Mouse (Mus musculus): Measurements from ENCODE around the gene Higd1c. TPM values are rescaled to one million over a fixed set of nuclear protein-coding genes. Genes with fewer than 3 reads are reported as not detected.
"Not testable (repeated sequence)": the region's sequence is repeated elsewhere in the genome, so short reads cannot be mapped to it uniquely, and the experiment has no call there.

Higd1c gene
- total RNA-seq (2015): not detected in 2 replicates
- total RNA-seq (2017): not detected in 2 replicates

DNA sequence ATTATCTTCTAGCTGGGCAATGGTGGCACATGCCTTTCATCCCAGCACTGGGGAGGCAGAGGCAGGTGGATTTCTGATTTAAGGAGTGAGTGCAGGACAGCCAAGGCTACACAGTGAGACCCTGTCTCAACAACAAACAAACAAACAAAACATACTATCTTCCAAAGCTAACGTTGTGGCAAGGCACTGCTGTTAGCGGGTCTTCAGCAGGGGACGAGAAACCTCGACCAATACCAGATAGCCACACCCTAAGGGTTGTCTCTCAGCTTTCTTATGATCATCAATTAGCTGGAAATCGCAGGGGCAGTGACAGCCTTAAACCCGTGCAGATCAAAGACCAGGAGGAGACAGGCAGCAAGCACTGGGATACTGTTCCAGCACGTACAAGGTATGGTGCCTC lies at the start of gene Higd1c:
TSS of gene Higd1c (plus strand) at position 301 of the 400 bp plus-strand sequence.
- ATAC-seq (replicated peaks; ENCODE audit: poor library complexity): no peak

DNA sequence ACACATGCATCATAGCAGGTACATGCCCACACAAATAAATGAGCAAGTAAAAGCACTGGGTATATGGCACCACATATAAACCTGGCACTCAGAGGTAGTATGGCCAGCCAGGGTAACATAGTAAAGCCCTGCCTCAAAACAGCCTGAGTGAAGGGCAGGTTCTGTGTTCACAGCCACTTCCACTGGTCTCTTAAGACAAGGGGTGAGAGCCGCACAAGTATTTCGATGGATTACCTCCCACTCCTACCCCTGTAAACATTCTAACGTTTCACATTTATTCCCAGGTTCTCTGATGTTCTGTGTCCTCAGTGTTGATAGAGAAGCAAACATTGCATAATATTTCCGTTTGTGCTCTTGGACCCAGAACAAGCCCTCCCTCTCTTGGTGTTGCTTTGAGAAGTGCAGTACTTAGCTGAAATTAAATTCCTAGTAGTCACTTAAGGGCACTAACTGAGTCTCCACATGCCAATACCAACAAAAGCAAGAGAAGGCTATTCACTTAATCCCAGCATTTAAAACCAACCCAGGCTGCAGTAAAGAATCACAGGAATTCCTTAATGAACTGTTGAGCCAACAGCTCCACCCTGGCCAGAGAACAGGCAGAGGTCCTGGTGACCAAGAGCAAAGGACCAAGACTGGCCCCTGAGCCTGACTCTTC lies 46.2 kb upstream of the Higd1c start:
- ATAC-seq (replicated peaks; ENCODE audit: poor library complexity): not testable (repeated sequence)

DNA sequence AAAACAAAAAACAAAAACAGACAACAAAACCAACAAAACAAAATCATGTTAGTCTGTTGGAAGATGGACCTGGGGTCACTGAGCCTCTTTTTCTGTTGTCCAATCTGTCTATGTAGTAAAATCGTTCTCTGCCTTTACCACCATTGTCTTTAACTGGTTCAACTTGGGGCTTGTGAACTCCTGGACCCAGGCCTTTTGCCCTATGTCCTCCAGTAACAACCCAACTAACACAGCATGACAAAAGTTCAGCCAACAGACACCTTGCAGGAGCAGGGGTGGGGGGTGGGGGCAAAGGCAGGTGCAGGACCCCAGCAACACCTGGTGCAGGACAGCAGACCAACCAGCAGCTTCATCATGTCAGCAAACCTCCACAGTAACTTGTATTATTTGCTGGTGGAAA lies 44.5 kb upstream of the Higd1c start:
- no peak for ATAC-seq (replicated peaks; ENCODE audit: poor library complexity)

DNA sequence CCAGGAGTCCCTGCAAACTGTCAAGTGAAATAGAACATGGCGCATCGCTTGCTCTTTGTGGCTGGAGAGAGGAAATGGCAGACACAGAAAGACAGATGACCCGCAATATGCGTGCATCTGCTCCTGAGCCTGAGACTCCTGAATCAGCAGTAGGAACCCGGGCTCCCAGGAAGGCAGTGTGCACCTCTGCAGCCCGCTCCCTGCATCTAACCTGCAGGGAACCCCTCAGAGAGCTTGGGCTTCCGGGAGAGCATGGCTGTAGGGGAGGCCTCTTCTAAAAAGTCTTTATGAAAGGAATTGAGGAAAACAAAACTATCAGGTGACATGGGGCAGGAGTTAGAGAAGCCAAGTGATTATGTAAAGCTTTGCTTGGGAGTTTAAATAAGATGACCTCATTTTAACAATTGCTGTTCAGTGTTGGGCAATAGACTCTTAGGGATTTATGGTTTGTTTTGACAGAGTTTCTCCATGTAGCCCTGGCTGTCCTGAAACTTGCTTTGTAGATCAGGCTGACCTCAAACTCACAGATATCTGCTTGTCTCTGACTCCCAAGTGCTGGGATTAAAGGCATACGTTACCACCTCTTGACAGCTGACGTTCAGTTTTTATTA lies 43.9 kb upstream of the Higd1c start:
- no peak for ATAC-seq (replicated peaks; ENCODE audit: poor library complexity)

DNA sequence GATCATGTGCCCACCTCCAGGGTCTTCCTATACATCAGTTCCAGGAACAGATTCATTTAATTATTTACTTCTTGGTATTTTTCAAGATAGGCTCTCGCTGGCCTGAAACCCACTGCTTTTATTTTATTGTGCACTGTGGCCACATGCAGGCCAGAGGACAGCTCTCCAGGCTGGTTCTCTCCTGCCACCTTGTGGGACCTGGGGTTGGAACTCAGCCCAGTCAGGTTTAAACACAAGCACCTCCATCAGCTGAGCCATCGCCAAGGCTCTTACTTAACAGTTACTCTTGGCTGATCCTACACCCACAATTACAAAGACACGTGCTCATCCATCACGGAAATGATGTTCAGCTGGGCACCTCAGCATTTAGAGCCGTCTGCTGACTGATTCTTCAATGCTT lies 43.2 kb upstream of the Higd1c start:
- ATAC-seq (replicated peaks; ENCODE audit: poor library complexity): peak; percentile 38; the same call in 1 of the 2 replicates

DNA sequence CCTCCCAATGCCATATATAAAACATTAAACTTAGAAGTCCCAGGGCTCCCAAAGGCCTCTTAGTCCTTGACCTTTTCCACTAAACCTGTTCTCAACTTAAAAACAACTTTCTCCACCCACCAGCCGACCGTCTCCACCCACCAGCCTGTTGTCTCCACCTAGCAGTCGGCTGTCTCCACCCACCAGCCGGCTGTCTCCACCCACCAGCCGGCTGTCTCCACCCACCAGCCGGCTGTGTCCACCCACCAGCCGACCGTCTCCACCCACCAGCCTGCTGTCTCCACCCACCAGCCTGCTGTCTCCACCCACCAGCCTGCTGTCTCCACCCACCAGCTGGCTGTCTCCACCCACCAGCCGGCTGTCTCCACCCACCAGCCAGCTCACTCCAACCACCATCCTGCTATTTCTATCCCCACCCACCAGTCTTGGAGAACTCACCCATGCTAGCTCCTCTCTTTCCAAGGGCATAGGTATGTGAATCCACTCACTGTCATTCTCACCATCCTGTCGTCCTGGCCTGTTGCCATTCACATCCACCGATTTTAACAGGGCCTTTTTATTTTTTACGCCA lies 40.2 kb upstream of the Higd1c start:
- peak; percentile 97 for ATAC-seq (replicated peaks; ENCODE audit: poor library complexity)

DNA sequence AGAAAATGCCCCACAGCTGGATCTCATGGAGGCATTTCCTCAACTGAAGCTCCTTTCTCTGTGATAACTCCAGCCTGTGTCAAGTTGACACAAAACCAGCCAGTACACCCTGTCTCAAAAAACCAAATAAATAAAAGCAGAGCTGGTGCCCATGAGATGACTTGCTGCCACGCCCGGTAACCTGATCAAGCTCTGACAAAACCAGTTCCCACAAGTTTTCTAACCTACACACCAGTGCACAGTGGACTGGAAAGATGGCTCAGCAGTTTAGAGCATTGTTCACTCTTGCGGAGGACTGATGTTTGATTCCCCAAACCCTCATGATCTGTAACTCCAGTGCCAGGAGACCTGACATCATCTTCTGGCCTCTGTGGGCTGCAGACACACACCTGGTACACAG lies 39.1 kb upstream of the Higd1c start:
- no peak for ATAC-seq (replicated peaks; ENCODE audit: poor library complexity)

DNA sequence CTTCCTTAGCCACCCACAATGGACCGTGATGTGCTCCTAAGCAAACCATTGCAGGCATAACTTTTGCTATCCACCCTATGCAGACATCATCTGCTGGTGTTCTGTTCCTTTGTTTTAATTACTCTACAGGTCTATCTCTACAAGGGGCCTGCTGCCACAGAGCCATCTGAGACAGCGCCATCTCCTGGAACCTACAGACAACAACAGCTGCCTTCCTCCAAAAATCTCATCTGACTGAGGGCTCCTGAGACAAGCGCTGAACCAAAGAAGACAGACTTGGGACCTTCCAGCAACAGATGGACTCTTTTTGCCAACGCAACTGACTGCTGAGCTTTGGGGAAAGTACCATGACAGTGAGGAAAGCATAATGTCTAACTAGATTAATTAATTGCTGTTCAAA lies 36.3 kb upstream of the Higd1c start:
- ATAC-seq (replicated peaks; ENCODE audit: poor library complexity): not testable (repeated sequence)

DNA sequence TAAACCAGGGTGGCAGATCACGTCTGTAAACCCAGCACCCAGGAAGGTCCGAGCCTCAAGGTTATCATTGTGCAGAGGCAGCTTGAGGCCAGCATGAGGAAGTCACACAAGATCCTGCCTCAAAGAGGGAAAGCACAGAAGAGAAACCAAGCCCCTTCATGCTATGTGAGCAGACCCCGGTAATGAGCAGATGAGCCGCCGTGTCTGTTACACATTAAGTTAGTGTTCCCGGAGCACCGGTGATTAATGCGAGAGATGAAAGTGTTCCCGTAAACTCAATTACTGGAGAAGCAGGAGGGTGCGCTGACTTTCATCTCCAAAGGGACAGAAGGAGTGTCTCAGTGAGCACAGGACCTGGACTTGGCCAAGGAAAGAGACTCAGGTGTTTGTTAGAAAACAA lies 35.0 kb upstream of the Higd1c start:
- ATAC-seq (replicated peaks; ENCODE audit: poor library complexity): not testable (repeated sequence)

DNA sequence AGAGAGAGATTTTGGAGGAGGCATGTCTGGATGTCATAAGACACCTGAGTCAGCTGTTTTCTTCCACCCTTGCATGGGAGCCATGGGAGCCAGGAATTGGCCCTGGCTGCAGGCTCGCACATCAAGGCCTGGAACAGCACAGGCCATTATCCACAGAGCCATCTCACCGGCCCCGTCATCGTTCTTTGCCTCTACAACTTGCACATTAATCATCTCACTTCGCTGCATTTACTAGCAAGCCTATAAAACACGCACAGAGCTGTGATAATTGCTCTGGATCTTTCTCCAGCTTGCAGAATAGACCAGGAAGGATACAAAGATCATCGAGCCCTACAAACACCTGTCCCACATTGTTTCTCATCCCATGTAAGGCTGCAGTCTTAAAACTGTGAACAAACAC lies 33.6 kb upstream of the Higd1c start:
- ATAC-seq (replicated peaks; ENCODE audit: poor library complexity): no peak

DNA sequence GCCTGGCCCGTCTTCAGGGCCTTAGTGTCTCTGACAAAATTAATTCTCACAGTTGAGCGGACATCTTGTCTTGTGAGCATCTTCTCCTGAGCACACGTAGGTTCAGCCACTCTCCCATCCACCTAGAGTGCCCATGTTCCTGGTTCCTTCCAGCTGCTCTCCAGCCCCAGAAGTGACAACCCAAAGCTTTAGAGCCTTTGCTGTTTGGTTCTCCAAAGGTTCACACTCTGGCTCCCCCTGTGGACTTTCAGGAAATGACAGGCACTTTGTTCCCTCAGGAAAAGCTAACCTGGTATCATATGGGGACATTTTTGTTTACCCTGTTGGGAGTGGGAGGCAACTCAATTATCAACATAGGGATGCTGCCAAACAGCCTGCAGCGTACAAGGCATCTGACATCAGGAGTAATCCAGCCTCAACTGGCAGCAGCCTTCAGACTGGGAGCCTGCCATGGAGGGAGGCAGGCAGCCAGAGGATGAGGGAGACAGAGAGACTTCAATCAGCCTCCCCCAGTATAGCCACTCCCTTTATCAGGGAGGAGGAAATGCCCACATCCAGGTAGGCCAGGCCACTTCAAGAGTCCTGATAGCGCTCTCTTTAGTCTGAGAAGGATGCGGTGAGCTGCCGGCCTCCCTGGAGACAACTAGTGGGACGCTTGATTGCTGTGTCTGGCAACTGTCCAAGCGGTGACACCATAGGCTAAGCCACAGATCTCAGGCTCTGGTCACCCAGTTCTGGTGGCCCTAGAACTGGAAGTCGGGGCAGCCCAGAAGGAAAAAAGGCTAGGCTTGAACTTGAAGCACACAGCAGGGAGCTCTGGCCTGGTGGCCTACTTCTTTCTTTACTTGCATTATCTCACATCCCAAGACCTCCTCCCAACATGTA lies 32.0 kb upstream of the Higd1c start:
- ATAC-seq (replicated peaks; ENCODE audit: poor library complexity): peak; percentile 88

DNA sequence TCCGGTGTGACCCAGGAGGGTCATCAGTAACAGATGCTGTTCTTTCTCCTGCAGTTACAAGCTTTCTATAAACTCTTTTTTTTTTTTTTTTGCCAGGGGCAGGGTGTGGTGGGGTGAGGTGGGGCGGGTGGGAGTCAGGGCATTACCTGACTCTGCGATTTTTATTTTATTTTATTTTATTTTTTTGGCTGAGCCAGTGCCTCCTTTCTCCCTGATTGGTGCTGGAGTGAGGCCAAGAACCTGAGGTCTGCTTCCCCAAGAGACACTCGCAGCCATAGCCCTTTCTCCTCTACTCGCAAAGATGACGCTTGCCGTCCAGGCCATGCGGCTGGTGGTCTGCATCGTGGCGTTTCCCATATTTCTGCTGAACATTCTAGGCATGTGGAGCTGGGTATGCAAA lies 29.7 kb upstream of the Higd1c start, which contains the start of gene Mettl7a3:
TSS of gene Mettl7a3 (plus strand) at position 301 of the 400 bp plus-strand sequence.
- no peak for ATAC-seq (replicated peaks; ENCODE audit: poor library complexity)

DNA sequence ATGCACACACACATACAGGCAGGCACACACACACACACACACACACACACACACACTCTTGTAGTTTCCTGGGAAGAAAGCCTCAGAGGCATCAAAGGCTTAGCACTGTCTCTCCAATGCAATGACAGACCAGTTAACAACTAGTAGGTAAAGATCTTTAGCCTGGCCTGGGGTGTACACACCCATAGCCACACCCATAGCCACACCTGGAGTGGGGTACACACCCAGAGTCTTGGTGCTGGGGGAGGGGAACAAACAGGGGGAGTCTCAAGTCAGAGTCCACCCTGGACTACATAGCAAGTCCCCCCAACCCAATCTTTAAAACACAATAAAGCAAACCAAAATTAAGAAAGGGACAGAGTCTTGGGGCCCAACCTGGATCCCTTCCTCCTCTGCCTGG lies 27.0 kb upstream of the Higd1c start:
- not testable (repeated sequence) for ATAC-seq (replicated peaks; ENCODE audit: poor library complexity)

DNA sequence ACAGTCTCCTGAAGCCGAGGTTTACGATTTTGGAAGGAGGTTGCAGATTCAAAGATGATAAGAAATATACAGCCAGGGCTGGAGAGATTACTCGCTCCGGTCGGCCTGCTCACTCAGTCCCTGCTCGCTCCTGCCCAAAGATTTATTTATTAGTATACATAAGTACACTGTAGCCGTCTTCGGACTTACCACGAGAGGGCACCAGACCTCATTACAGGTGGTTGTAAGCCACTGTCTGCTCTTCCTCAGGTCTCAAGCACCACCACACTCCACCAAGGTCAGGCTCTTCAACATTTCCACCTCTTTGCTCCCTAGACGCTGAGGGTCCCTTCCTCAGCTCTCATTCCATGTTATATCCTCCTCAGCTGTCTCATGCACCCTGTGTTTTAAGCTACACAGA lies 26.5 kb upstream of the Higd1c start:
- peak; percentile 91 for ATAC-seq (replicated peaks; ENCODE audit: poor library complexity)

DNA sequence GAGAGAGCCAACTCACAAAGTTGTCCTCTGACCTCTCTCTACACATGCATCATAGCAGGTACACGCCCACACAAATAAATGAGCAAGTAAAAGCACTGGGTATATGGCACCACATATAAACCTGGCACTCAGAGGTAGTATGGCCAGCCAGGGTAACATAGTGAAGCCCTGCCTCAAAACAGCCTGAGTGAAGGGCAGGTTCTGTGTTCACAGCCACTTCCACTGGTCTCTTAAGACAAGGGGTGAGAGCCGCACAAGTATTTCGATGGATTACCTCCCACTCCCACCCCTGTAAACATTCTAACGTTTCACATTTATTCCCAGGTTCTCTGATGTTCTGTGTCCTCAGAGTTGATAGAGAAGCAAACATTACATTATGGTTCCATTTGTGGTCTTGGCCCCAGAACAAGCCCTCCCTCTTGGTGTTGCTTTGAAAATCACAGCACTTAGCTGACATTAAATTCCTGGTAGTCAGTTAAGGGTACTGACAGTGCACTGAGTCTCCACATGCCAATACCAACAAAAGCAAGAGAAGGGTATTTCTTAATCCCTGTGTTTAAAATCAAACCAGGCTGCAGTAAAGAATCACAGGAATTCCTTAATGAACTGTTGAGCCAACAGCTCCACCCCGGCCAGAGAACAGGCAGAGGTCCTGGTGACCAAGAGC lies 22.9 kb upstream of the Higd1c start:
- ATAC-seq (replicated peaks; ENCODE audit: poor library complexity): not testable (repeated sequence)

DNA sequence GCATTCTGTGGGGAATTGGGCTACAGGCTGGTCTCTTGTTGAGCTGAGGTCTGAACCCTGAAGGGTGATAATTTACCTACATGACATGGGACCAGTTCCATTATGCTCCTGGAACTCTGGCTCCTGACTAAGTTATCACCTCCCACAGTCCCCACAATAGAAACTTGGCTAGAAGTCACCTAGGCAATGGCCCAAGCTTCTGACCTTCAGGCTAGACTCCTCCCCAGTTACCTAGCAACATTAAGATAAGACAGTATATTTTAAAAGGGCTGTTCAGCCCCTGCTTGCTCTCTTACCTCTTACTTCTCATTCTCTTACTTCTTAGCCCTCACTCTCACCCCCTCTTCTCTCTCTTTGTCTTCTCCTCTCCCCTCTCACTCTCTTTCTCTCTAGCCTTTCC lies 18.9 kb upstream of the Higd1c start:
- ATAC-seq (replicated peaks; ENCODE audit: poor library complexity): no peak

DNA sequence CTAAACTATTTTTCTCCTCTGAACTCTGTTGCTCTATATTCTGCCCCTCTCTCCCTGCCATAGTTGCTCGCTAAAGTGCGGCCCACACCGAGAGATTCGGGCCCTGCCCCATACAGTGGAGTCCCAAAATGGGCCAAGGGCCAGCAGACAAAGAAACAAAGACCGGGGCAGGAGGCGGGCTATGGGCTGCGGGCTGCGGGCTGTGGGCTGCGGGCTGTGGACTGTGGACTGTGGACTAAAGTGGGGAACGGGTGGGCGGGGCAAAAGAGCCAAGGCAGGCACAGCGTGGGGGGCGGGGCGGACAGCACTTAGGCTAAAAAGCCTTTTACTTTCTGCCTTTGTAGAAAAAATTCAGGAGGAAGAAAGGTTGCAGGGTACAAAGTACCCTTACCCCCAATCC lies 17.6 kb upstream of the Higd1c start:
- no peak for ATAC-seq (replicated peaks; ENCODE audit: poor library complexity)

DNA sequence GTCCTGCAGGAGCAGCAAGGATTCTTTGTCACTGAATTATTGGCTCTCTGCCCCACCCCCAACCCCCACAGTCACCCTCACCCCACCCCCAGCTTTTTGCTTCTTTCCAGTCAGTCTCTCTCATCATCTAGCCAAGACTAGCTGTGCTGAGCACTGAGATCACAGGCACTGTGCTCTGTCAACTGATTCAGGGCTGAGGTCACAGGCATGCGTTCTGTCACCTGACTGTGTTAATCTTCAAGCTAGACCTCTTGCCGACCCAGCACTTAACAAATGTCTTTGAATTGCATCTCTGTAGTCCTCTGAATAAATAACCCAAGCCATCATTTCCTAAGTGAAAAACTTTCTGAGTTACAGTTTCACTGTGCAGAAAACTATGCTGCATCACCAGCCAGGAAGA lies 14.8 kb upstream of the Higd1c start:
- ATAC-seq (replicated peaks; ENCODE audit: poor library complexity): no peak

DNA sequence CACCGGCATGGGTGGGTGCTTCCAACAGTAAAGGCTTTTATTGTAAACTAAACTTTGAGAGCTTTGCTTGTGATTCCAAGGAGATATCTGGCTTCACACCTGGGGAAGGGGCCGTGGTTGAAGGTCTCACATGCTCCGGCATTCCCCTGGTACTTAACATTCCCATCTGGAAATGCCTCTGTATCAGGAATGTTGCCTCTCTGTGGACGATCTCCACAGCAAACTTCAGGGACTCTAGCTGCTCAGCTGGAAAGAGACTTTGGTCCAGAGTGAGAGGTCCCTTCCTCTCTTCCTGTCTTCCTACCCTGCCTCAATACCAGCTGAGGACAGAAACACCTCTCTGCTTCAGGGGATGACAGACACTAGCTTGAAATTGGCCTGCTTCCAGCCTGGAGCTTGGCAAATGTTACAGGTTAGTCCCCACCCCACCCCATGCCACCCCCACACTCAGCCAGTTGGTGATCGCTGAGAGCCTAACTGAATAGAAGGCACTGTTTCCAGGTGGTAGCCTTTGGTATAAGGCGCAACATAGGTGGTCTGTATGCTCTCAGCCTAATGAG lies 12.8 kb upstream of the Higd1c start:
- ATAC-seq (replicated peaks; ENCODE audit: poor library complexity): no peak

DNA sequence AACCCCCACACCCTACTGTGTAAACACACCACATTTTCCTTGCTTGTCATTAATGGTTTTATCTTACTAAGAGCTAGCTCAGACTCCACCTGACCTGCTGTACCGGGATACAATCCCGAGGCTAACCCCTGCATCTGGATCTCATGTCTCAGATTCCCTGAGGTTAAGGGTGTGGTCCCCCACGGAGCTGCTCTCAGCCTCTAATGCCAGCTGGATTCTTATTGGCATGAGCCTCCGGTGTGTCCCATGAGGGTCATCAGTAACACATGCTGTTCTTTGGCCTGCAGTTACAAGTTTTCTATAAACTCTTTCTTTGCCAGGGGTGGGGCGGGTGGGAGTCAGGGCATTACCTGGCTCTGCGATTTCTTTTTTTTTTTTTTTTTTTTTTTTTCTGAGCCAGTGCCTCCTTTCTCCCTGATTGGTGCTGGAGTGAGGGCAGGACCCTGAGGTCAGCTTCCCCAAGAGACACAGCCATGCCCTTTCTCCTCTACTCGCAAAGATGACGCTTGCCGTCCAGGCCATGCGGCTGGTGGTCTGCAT lies 11.6 kb upstream of the Higd1c start, which contains the start of the genes Methig1 and Mettl7a2:
TSS of gene Methig1 (plus strand) at position 439 of the 540 bp plus-strand sequence.
TSS of gene Mettl7a2 (plus strand) at position 490 of the 540 bp plus-strand sequence.
- ATAC-seq (replicated peaks; ENCODE audit: poor library complexity): no peak
